Mouse (Mus musculus) 3134 (cell line): ENCODE data around the gene Tert.

ENCODE experiments used
- DNase-seq: peaks from one replicate; pipeline ENCODE4 v3.0.0-alpha.2; 2011; ENCODE audit warnings: low spot score; ENCODE audit not compliant: insufficient read length; ENCODE audit errors: extremely low read depth

Gene Tert

GRCm38 (mm10) chr13:73660163-73660695 lies 33.5 kb downstream of the Tert start:
- no peak for DNase-seq

DNA sequence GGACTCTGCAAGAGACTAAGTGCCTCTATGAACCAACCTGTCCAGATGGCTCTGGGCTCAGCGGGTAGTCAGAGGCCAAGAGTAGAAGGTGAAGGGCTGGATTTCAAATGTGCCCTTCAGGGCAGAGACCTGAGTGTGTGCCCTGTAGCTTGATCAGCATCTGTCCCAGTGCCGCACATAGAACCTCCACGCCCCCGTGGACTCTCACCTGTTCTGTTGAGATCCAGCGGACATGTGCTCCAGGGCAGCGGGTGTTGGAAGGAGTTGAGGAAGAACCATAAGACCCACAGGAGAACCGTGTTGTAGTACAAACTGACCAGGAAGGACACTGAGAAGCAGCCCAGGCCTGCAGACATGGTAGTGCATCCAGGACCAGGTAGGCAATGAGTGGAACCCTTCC lies 48.5 kb downstream of the Tert start:
- no peak for DNase-seq

- no peak for DNase-seq
These were observed 51.1 kb downstream of the Tert start, which contains the start of gene Slc6a18 for GRCm38 (mm10) chr13:73677853-73678252. Gene Slc6a18 (minus strand): TSS chr13:73678023.

DNA sequence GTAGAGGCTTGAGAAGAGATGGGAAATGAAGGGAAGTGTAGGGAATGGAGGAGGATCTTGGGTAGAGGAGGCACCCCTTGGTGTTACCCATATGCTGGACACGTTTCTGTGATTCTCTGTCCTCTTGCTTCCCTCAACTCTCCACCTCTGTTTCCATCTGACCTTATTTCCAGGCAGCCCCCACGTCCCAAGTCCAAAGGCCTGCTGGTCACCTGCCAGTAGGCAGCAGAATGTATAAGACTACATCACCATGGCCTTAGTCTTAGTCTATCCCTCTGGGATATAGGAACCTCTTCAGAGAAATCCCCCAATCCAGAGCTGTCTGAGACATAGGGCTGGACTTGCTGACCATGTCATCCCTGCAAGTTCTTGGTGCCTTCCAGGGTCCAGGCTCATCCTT lies 52.6 kb downstream of the Tert start:
- DNase-seq: no peak

DNA sequence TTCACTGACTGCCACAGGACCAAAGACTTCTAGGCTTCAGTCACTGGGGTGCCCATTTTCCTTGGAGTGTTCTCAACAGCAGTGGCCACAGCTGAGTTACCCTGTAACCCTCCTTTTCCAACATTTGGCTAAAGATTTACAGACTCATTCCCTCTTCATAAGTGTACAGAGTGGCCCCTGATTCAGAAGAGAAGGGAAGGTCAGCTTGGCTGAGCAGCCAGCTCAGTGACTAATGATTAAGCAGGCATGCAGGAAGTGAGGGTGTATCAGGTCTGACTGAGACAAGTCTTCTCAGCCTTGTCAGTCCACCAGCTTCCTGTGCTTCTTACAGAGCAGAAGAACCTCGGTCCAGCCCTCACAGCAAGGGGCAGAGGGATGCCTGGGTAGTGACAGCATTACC lies 53.7 kb downstream of the Tert start:
- peak; percentile 30 for DNase-seq

DNA sequence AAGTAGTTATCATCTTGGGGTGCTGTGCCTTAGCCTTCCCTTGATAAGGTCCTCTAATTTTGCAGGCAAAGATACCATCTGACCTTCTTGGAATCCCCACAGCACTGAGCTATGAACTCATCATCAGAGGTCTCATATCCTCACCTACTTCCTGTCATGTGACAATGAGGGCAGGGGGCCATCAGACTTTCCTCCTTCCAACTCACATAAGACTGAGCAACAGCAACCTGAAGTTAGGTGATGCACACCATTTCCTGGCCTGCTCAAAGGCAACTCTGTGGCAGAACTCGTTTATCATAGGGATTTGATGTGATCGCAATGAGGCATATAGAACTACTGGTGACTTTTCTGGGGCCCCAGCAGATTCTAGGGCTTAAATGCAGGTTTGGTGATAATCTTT lies 55.5 kb downstream of the Tert start:
- DNase-seq: no peak

GRCm38 (mm10) chr13:73683682-73684081 lies 57.0 kb downstream of the Tert start:
- DNase-seq: peak; percentile 54

DNA sequence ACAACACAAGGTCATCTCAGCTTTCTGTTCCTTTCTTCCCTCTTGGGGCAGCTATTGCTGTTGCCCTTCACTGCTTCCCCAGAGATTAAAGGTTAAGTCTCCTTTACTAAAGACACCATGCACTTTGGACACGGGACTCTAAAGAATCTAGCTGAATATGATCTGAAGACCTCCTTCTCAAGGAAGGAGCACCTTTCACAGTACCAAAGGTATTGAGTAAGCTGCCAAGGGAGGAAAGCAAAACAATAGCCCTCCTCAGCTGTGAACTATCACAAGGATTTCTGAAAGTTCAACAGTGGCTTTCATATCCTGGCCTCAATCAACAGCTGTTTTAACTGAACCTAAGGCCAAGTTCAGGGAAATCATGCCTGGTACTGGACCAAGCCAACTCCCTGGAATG lies 57.7 kb downstream of the Tert start:
- DNase-seq: no peak

- no peak for DNase-seq
These were observed 58.8 kb downstream of the Tert start for GRCm38 (mm10) chr13:73685502-73685901.

- DNase-seq: no peak
These were observed 60.9 kb downstream of the Tert start for GRCm38 (mm10) chr13:73687601-73688000.

DNA sequence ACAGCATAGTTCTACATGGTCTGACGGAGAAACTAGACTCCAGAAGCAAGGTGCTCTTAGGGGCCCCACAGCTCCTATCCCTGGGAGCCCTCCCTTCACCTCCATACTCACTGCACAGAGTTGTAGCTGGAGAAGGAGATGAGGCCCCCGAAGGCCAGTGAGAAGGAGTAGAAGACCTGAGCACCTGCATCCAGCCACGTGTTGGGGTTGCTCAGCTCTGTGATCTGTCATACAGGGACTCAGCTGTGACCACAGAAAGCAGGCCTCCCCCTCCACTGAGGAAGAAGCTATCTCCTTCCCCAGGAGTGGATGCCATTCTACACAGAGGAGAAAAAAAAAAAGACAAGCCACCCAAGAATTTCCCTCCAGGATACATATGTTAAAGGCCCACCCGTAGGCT lies 62.2 kb downstream of the Tert start:
- DNase-seq: no peak

- peak; percentile 39 for DNase-seq
These were observed 65.6 kb downstream of the Tert start for GRCm38 (mm10) chr13:73692249-73692868.

DNA sequence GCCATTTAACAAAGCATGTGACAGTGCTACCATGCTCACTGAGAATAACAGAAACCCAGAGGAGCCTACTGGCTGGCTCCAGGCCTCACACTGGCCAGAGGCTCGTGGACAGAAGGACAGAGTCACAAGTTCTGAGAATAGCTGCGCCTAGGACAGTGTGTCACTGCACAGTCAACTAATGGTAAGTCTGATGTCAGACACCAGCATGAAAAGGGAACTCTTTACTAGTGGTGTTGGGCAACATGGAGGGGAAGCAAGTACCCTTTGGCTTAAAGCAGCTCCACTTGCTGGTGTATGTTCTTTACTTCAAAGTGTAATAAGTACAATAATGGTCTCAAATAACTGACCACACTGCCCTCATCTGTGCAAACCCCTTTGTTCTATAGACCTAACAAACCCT lies 66.6 kb downstream of the Tert start:
- no peak for DNase-seq

- DNase-seq: no peak
These were observed 68.3 kb downstream of the Tert start for GRCm38 (mm10) chr13:73694972-73695371.

DNA sequence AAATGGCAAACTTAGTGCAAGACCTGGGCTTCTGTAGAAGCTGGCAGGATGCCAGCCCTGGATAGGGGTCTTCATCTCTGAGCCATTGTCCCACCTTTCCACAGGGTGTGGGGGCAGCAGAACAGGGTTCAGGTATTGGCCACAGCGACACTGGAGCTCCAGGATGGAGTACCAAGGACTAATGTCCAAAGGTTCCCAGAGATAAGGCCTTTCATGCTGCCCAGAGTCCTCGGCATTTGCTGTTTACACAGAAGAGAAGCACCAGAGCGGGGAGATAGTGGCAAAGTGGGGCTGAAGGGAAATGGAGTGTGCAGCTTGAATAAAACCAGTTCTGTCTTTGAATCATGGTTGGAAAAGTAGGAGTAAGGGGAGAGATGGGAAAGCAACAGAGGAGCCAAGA lies 69.8 kb downstream of the Tert start:
- no peak for DNase-seq
